16 mouse cellular contexts compared by ENCODE assay signal in the genomic region with DNA sequence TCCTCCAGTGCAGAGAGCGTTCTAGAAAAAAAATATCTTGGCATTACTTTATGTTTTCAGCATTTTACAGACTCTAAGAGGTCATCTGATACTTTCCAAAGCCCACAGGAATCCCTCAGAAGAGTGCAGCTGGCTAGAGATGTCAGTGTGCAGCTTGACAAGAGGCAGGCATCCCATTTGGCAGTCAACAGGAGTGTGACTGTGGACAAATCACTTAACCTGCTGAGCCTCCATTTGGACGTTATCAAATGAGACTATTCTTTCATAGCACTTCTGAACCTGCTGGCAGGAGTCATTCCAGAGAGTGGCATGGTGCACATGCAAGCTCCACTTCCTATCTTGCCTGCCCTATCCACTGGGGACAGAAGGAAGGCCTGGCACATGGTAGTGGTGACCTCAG. TPM values are rescaled to one million over a fixed set of nuclear protein-coding genes. Genes with fewer than 3 reads are reported as not detected.
A peak's percentile ranks its signal among the peaks of the same experiment; 100 is the strongest.
DNase-seq lines count a peak whose midpoint lies in the region; ATAC-seq and TF ChIP-seq lines count a peak whose summit lies in the region.
"Had no signal": no experiment of that assay in that cellular context is flagged by ENCODE, and none has a peak within 500 bp of the region (broad histone marks: within the 10 kb centered on the region; RNA-seq: fewer than 3 reads in every experiment).

No protein-coding gene starts in this region.

- no peak overlapping the region for H3K4me3 ChIP-seq in gastrocnemius, adult 2 months
- H3K4me3 ChIP-seq in heart, embryonic 12.5 days = no peak overlapping the region
- no peak overlapping the region for H3K4me3 ChIP-seq in intestine, embryonic 15.5 days (replicated peaks)
- H3K4me3 ChIP-seq: embryonic facial prominence, embryonic 12.5 days; forebrain, embryonic 12.5 days; lung, embryonic 15.5 days; midbrain, embryonic 10.5 days had no signal

- DNase-seq in gastrocnemius, adult 18-20 months (ENCODE audit: low spot score) = peak; percentile 54
- DNase-seq in gastrocnemius, postnatal 36 days = no peak
- DNase-seq in gastrocnemius, adult 2 months = peak; percentile 67
- peak; percentile 66 for DNase-seq in heart, postnatal 4 days
- no peak for DNase-seq in right cerebral cortex, postnatal 36 days (ENCODE audit: low spot score in 2 of 2)
- DNase-seq: cerebellum, adult 11 months; right cerebral cortex, adult 18-20 months had no signal

- peaks cover 40% of the 10 kb centered on the region for H3K4me1 ChIP-seq in heart, embryonic 12.5 days (replicated peaks)
- H3K4me1 ChIP-seq in intestine, embryonic 15.5 days (replicated peaks) = peaks cover 15% of the 10 kb centered on the region

- H3K9ac ChIP-seq in heart, embryonic 12.5 days = no peak overlapping the region
- H3K9ac ChIP-seq in intestine, embryonic 15.5 days = no peak overlapping the region
- H3K9ac ChIP-seq: embryonic facial prominence, embryonic 12.5 days; forebrain, embryonic 12.5 days; lung, embryonic 15.5 days had no signal

- H3K4me2 ChIP-seq in heart, embryonic 12.5 days = no peak overlapping the region
- no peak overlapping the region for H3K4me2 ChIP-seq in intestine, embryonic 15.5 days (replicated peaks)
- H3K4me2 ChIP-seq: embryonic facial prominence, embryonic 12.5 days; forebrain, embryonic 12.5 days; lung, embryonic 15.5 days had no signal

- H3K36me3 ChIP-seq in heart, embryonic 12.5 days = 0 out of 2 replicates have a peak, but pooled peaks cover 4% of the 10 kb centered on the region
- H3K36me3 ChIP-seq in intestine, embryonic 15.5 days = no peaks in the 10 kb centered on the region
- H3K36me3 ChIP-seq: embryonic facial prominence, embryonic 12.5 days; forebrain, embryonic 12.5 days; lung, embryonic 15.5 days; midbrain, embryonic 10.5 days had no signal

- ATAC-seq in heart, embryonic 12.5 days (ENCODE audit: insufficient number of reproducible peaks, low FRiP score) = no peak
- ATAC-seq in intestine, embryonic 15.5 days = no peak
- ATAC-seq: CD4-positive, CD25-positive, alpha-beta regulatory T cell, adult 4 months; inflammation-experienced regulatory T-cells, adult 6 months had no signal

- no peaks in the 10 kb centered on the region for H3K9me3 ChIP-seq in heart, embryonic 12.5 days (replicated peaks)
- no peaks in the 10 kb centered on the region for H3K9me3 ChIP-seq in intestine, embryonic 15.5 days
- H3K9me3 ChIP-seq: embryonic facial prominence, embryonic 12.5 days; forebrain, embryonic 12.5 days; lung, embryonic 15.5 days; midbrain, embryonic 10.5 days had no signal

- peak overlapping the region; percentile 76 for H3K27ac ChIP-seq in gastrocnemius, adult 2 months
- peak overlapping the region; percentile 55 for H3K27ac ChIP-seq in heart, embryonic 12.5 days (ENCODE audit: poor library complexity, severe bottlenecking)
- no peak overlapping the region for H3K27ac ChIP-seq in intestine, embryonic 15.5 days
- H3K27ac ChIP-seq: embryonic facial prominence, embryonic 12.5 days; forebrain, embryonic 12.5 days; kidney, postnatal 0 days; lung, embryonic 15.5 days; midbrain, embryonic 10.5 days had no signal

- no peaks in the 10 kb centered on the region for H3K27me3 ChIP-seq in heart, embryonic 12.5 days (replicated peaks)
- H3K27me3 ChIP-seq in intestine, embryonic 15.5 days (replicated peaks) = no peaks in the 10 kb centered on the region
- H3K27me3 ChIP-seq: embryonic facial prominence, embryonic 12.5 days; forebrain, embryonic 12.5 days; lung, embryonic 15.5 days had no signal

- no peak for TF ChIP-seq CTCF in gastrocnemius, adult 2 months (IDR thresholded peaks at IDR 0.05)

- intact Hi-C loops in gastrocnemius, postnatal 36 days (cut with DNase I) = no loop called here
- intact Hi-C loops in gastrocnemius, adult 2 months (cut with DNase I) = loop anchor here (5.0 kb wide), 2 partner anchors 45 to 130 kb away; partner anchors contain the start of gene Whrn

- WGBS in heart, embryonic 12.5 days = 17% methylated on average over 2 of the region's 2 CpGs
- WGBS in intestine, embryonic 15.5 days = 46% methylated on average over 2 of the region's 2 CpGs

RNA-seq across cellular contexts. Expression of gene Atp6v1g1, which starts 2.4 kb away (rescaled TPM):
- 100 to 1,000 TPM; 276 to 291 TPM for total RNA-seq in gastrocnemius, adult 18-20 months (2021)
- total RNA-seq in gastrocnemius, postnatal 36 days (2021) = 100 to 1,000 TPM; 209 to 253 TPM
- total RNA-seq in gastrocnemius, adult 2 months (2021) = 100 to 1,000 TPM; 212 to 239 TPM
- polyA plus RNA-seq in heart, embryonic 12.5 days (2016; fragmentation: Nextera tagmentation; extraction: Ambion mirVana) = 196 and 202 TPM in 2 replicates
- total RNA-seq in heart, postnatal 4 days (2021) = 100 to 1,000 TPM; 158 to 159 TPM
- 288 and 316 TPM in 2 replicates for polyA plus RNA-seq in intestine, embryonic 15.5 days (2015; fragmentation: Nextera tagmentation; extraction: Ambion mirVana)

RNA-seq across cellular contexts. Expression of gene Tmem268, which starts 16.4 kb away (rescaled TPM):
- total RNA-seq in gastrocnemius, adult 18-20 months (2021) = 10 to 100 TPM; 15.8 to 16.4 TPM
- 10 to 100 TPM; 14.0 to 14.5 TPM for total RNA-seq in gastrocnemius, postnatal 36 days (2021)
- 10 to 100 TPM; 13.3 to 14.7 TPM for total RNA-seq in gastrocnemius, adult 2 months (2021)
- 5.3 and 5.6 TPM in 2 replicates for polyA plus RNA-seq in heart, embryonic 12.5 days (2016; fragmentation: Nextera tagmentation; extraction: Ambion mirVana)
- total RNA-seq in heart, postnatal 4 days (2021) = 1 to 10 TPM; 4.3 to 4.9 TPM
- polyA plus RNA-seq in intestine, embryonic 15.5 days (2015; fragmentation: Nextera tagmentation; extraction: Ambion mirVana) = 12.8 and 14.0 TPM in 2 replicates

RNA-seq across cellular contexts. Expression of gene Whrn, which starts 46.4 kb away (rescaled TPM):
- 1 to 10 TPM; 5.5 to 6.5 TPM for total RNA-seq in gastrocnemius, adult 18-20 months (2021)
- total RNA-seq in gastrocnemius, postnatal 36 days (2021) = 1 to 10 TPM; 2.2 to 2.5 TPM
- total RNA-seq in gastrocnemius, adult 2 months (2021) = 1 to 10 TPM; 1.6 to 2.2 TPM
- 4.7 and 5.1 TPM in 2 replicates for polyA plus RNA-seq in heart, embryonic 12.5 days (2016; fragmentation: Nextera tagmentation; extraction: Ambion mirVana)
- 1 to 10 TPM; 5.1 to 8.9 TPM for total RNA-seq in heart, postnatal 4 days (2021)
- 4.0 and 4.6 TPM in 2 replicates for polyA plus RNA-seq in intestine, embryonic 15.5 days (2015; fragmentation: Nextera tagmentation; extraction: Ambion mirVana)

Comparison
In these comparisons a context has a peak if more than half of its experiments do, and no peak if none do; other contexts are left out.
1. DNase-seq: peak in gastrocnemius, adult 18-20 months (single experiment), gastrocnemius, adult 2 months (single experiment) and heart, postnatal 4 days (single experiment); none in gastrocnemius, postnatal 36 days (0 of 2) and right cerebral cortex, postnatal 36 days (0 of 2).